Mouse (Mus musculus) stomach, embryonic 14.5 days (tissue): ENCODE measurements at regions not wholly inside any gene's neighbourhood (a gene's known extent, or its start where the extent isn't known, plus 50 kb on each side); places are given as distances from the start of the nearest gene placed in this dataset.

ENCODE experiments used
- ATAC-seq: fragments of 200-750 bp; cut with Nextera tagmentation; 2 replicates; pipeline ENCODE4 v1.8.0; 2017; ENCODE audit warnings: low read depth, moderate TSS enrichment; ENCODE audit not compliant: insufficient number of reproducible peaks, insufficient read depth, low FRiP score
- H3K27ac ChIP-seq: fragments of 300-500 bp; sonication (generic); 2 replicates; pipeline ENCODE4 v1.5.1; 2014; ENCODE audit warnings: mild to moderate bottlenecking, low read length, moderate library complexity, mixed read lengths
- H3K27me3 ChIP-seq: fragments of 300-500 bp; sonication (generic); 2 replicates; pipeline ENCODE4 v1.6.1; 2014; ENCODE audit warnings: low read length, control low read depth, mixed read lengths; ENCODE audit not compliant: control insufficient read depth, insufficient read depth
- H3K36me3 ChIP-seq: fragments of 300-500 bp; sonication (generic); 2 replicates; pipeline ENCODE4 v1.6.1; 2014; ENCODE audit warnings: mild to moderate bottlenecking, control low read depth, low read length, moderate library complexity, mixed read lengths; ENCODE audit not compliant: control insufficient read depth, insufficient read depth
- H3K4me1 ChIP-seq: fragments of 300-500 bp; sonication (generic); 2 replicates; pipeline ENCODE4 v1.6.1; 2014; ENCODE audit warnings: low read length, control low read depth, mixed read lengths; ENCODE audit not compliant: control insufficient read depth, insufficient read depth
- H3K4me2 ChIP-seq: fragments of 300-500 bp; sonication (generic); replicated peaks from 2 replicates; pipeline ENCODE4 v1.6.1; 2014; ENCODE audit warnings: low read depth, low read length, control low read depth
- H3K4me3 ChIP-seq: fragments of 300-500 bp; sonication (generic); 2 replicates; pipeline ENCODE4 v1.5.1; 2014; ENCODE audit warnings: low read depth, low read length, control low read depth
- H3K9ac ChIP-seq: fragments of 300-500 bp; sonication (generic); replicated peaks from 2 replicates; pipeline ENCODE4 v1.6.1; 2014; ENCODE audit warnings: low read depth, mild to moderate bottlenecking, control low read depth, low read length, moderate library complexity, mixed read lengths
- H3K9me3 ChIP-seq: fragments of 300-500 bp; sonication (generic); 2 replicates; pipeline ENCODE4 v1.6.1; 2016; ENCODE audit warnings: low read depth, low read length, control low read depth; ENCODE audit not compliant: control insufficient read depth
- WGBS: fragments of 180-500 bp; shearing (Covaris S2); extraction: QIAGEN DNeasy Blood & Tissue Kit; methylation state at CpG from one replicate; pipeline ENCODE4 v1.1.7; 2014; 5-methylcytosine and 5-hydroxymethylcytosine counted together

GRCm38 (mm10) chr8:116177946-116178345 lies 326.8 kb upstream of the Dynlrb2 start:
- WGBS = 66% methylated on average over 2 of the region's 2 CpGs
- Histone ChIP-seq H3K27me3 (no peaks in the 10 kb centered on the region), H3K27ac (no peak overlapping the region), H3K9me3 (no peaks in the 10 kb centered on the region), H3K36me3 (no peaks in the 10 kb centered on the region), H3K4me1 (no peaks in the 10 kb centered on the region), H3K4me3 (no peak overlapping the region), H3K9ac (no peak overlapping the region), H3K4me2 (no peak overlapping the region)
- ATAC-seq = no peak

GRCm38 (mm10) chr8:116174891-116175290 lies 329.9 kb upstream of the Dynlrb2 start:
- Histone ChIP-seq H3K36me3 (no peaks in the 10 kb centered on the region), H3K9ac (no peak overlapping the region), H3K9me3 (no peaks in the 10 kb centered on the region), H3K4me3 (no peak overlapping the region), H3K27ac (no peak overlapping the region), H3K4me1 (no peaks in the 10 kb centered on the region), H3K4me2 (no peak overlapping the region), H3K27me3 (no peaks in the 10 kb centered on the region)
- ATAC-seq = no peak
- 28% methylated on average over 3 of the region's 3 CpGs for WGBS

- no peaks in the 10 kb centered on the region for H3K9me3 ChIP-seq
- 42% methylated on average over 1 of the region's 1 CpGs for WGBS
- H3K4me3 ChIP-seq = no peak overlapping the region
- no peaks in the 10 kb centered on the region for H3K4me1 ChIP-seq
- H3K27ac ChIP-seq = no peak overlapping the region
- ATAC-seq = peak; percentile 72; the same call in 1 of the 2 replicates
- no peaks in the 10 kb centered on the region for H3K27me3 ChIP-seq
- no peaks in the 10 kb centered on the region for H3K36me3 ChIP-seq
- no peak overlapping the region for H3K4me2 ChIP-seq
- no peak overlapping the region for H3K9ac ChIP-seq
Observed at GRCm38 (mm10) chr8:116173961-116174360, 330.8 kb upstream of the Dynlrb2 start.

DNA sequence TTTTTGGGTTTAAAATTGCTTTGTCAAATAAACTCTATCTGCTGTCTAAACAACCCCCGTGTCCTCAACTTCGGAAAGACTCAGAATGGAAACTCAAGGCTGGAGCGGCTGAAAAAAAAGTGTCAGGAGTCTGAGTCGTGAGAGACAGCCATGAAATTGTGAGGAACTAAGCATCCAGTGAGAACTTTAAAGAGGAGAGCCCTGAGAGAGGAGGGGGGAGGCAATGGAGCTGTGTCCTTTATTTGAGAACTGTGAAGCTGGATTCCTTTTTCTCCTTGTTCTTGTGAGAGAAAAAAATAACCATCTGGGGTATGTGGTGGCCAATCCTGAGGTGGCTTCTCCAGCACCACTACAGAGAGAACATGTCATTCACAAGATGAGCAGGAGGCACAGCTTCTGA lies 336.9 kb upstream of the Dynlrb2 start:
- H3K4me3 ChIP-seq = no peak overlapping the region
- no peaks in the 10 kb centered on the region for H3K4me1 ChIP-seq
- no peak overlapping the region for H3K9ac ChIP-seq
- H3K4me2 ChIP-seq = no peak overlapping the region
- H3K27me3 ChIP-seq = no peaks in the 10 kb centered on the region
- ATAC-seq = no peak
- no peaks in the 10 kb centered on the region for H3K9me3 ChIP-seq
- H3K36me3 ChIP-seq = no peaks in the 10 kb centered on the region
- H3K27ac ChIP-seq = no peak overlapping the region
- 27% methylated on average over 4 of the region's 4 CpGs for WGBS

GRCm38 (mm10) chr8:116164989-116165299 lies 339.8 kb upstream of the Dynlrb2 start:
- Histone ChIP-seq H3K4me1 (no peaks in the 10 kb centered on the region), H3K36me3 (no peaks in the 10 kb centered on the region), H3K27me3 (no peaks in the 10 kb centered on the region), H3K9me3 (no peaks in the 10 kb centered on the region), H3K4me2 (no peak overlapping the region), H3K27ac (no peak overlapping the region), H3K4me3 (no peak overlapping the region), H3K9ac (no peak overlapping the region)
- ATAC-seq = no peak
- 35% methylated on average over 8 of the region's 8 CpGs for WGBS

DNA sequence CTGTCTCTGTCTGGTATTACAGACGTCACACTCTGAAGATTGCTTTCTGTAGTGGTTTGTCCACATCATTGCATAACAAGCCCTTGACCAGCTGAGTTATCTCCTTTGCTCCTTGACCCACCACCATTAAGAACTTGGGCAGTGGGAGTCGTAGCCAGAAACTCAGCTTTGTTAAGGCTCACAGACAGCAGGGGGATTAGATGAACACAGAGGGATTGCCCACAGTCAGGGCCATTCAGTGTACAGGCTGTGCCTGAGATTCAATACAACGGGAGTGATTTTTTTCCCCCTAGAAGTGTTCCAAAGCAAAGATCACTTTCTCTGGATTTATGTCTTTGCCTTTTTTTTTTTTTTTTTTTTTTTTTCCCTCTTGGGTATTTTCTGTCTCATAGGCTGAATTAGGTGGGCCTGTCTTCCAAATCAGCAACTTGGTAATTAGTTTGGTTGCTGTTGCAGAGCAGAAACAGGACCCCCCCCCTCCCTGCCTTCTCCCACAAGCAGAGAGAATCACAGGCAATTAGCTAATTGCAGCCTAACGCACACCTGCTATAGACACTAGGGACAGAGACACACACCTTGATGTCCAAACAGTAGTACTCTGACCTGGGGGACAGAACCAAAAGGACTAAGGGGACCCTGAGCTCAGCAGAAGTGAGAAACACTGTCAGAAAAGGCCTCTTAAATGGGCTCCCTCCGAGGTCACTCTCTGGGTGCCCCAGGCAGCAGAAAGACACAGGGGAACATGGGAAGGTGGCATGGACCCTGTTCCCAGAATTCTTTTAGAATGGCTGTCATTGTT lies 340.4 kb upstream of the Dynlrb2 start:
- 51% methylated on average over 5 of the region's 5 CpGs for WGBS
- ATAC-seq = no peak
- H3K4me3 ChIP-seq = no peak overlapping the region

GRCm38 (mm10) chr8:116160932-116161331 lies 343.8 kb upstream of the Dynlrb2 start:
- ATAC-seq = no peak

More for the DNA sequence above, 340.4 kb upstream of the Dynlrb2 start:
- Histone ChIP-seq H3K27ac (no peak overlapping the region), H3K9ac (no peak overlapping the region), H3K27me3 (no peaks in the 10 kb centered on the region), H3K36me3 (no peaks in the 10 kb centered on the region), H3K4me2 (no peak overlapping the region), H3K4me1 (no peaks in the 10 kb centered on the region), H3K9me3 (no peaks in the 10 kb centered on the region)

GRCm38 (mm10) chr8:116143687-116144573 lies 360.8 kb upstream of the Dynlrb2 start:
- Histone ChIP-seq H3K27me3 (no peaks in the 10 kb centered on the region), H3K36me3 (no peaks in the 10 kb centered on the region), H3K4me1 (no peaks in the 10 kb centered on the region; the same call in 1 of the 2 replicates), H3K9me3 (no peaks in the 10 kb centered on the region), H3K4me3 (no peak overlapping the region), H3K9ac (no peak overlapping the region), H3K27ac (no peak overlapping the region), H3K4me2 (no peak overlapping the region)
- ATAC-seq = no peak
- 42% methylated on average over 13 of the region's 13 CpGs for WGBS

More at GRCm38 (mm10) chr8:116160932-116161331, 343.8 kb upstream of the Dynlrb2 start:
- no peaks in the 10 kb centered on the region for H3K36me3 ChIP-seq
- no peak overlapping the region for H3K27ac ChIP-seq
- H3K9me3 ChIP-seq = no peaks in the 10 kb centered on the region
- no peak overlapping the region for H3K9ac ChIP-seq
- H3K4me3 ChIP-seq = no peak overlapping the region
- no peak overlapping the region for H3K4me2 ChIP-seq
- 60% methylated on average over 5 of the region's 5 CpGs for WGBS
- no peaks in the 10 kb centered on the region for H3K27me3 ChIP-seq
- H3K4me1 ChIP-seq = no peaks in the 10 kb centered on the region
